Mouse (Mus musculus) small intestine, adult 2 months (tissue): ENCODE measurements around the gene Dop1b.

ENCODE experiments used
- CTCF ChIP-seq: fragments of 200-500 bp; IDR thresholded peaks from 2 replicates; pipeline ENCODE4 v1.5.1; 2012; ENCODE audit warnings: low read depth, mild to moderate bottlenecking, control low read depth, inconsistent platforms, low read length, moderate library complexity, mixed read lengths; ENCODE audit not compliant: insufficient replicate concordance, insufficient read length; ENCODE audit errors: extremely low read depth
- POLR2A ChIP-seq: fragments of 200-500 bp; IDR thresholded peaks from 2 replicates; pipeline ENCODE4 v1.6.1; 2012; ENCODE audit warnings: low read depth, mild to moderate bottlenecking, control low read depth, inconsistent platforms, low read length, moderate library complexity

DNA sequence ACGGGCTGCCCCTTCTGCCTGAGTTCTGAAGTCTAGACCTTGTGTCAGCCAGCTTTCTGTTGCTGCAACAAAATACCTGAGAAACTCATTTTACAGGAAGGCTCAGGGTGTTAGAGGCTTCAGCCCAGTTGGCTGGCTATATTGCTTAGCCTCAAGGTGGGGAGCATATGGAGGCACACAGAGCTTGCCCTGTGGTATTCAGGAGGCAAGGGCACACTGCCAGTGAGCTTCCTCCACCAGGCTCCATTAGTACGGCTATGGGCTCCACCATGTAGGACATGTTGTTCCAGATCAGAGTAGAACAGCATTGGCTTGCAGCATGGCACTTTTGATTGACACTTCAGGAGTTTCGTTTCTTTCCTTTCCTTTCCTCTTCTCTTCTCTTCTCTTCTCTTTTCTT, 87.4 kb downstream of the Dop1b start:
- TF ChIP-seq CTCF = no peak
- no peak for TF ChIP-seq POLR2A
